Mouse (Mus musculus) thymus, postnatal 0 days (tissue): ENCODE results near the gene Rpusd2. TPM values are rescaled to one million over a fixed set of nuclear protein-coding genes. Genes with fewer than 3 reads are reported as not detected.

ENCODE experiments used
- DNase-seq: peaks from one replicate; pipeline ENCODE4 v3.0.0-alpha.2; 2015; ENCODE audit warnings: low spot score
- polyA plus RNA-seq: library from polyadenylated mRNA; unstranded; fragments of >200 nt; fragmentation: Nextera tagmentation; extraction: Ambion mirVana; gene quantifications from 2 replicates; pipeline ENCODE4 v1.2.1, GENCODE M21; 2015

The Rpusd2 gene
- polyA plus RNA-seq, 1 experiment from 2014 or later = 5.4 TPM

- DNase-seq = peak; percentile 91
Observed at GRCm38 (mm10) chr2:119028941-119029551, 5.5 kb upstream of the Rpusd2 start, which contains the start of gene Ccdc32. Gene Ccdc32, minus strand, starts transcription at chr2:119029393.

GRCm38 (mm10) chr2:119032191-119032590, 2.4 kb upstream of the Rpusd2 start:
- DNase-seq = no peak

- no peak for DNase-seq
Observed at GRCm38 (mm10) chr2:119035397-119035745, 781 bp downstream of the Rpusd2 start.

- peak; percentile 53 for DNase-seq
Observed at GRCm38 (mm10) chr2:119040882-119041281, 6.3 kb downstream of the Rpusd2 start.

- DNase-seq = no peak
Observed at GRCm38 (mm10) chr2:119045163-119045562, 10.6 kb downstream of the Rpusd2 start.

- peak; percentile 98 for DNase-seq
Observed at GRCm38 (mm10) chr2:119046649-119047611, 12.3 kb downstream of the Rpusd2 start, which contains the start of gene Knl1. Gene Knl1, plus strand, starts transcription at chr2:119047119.

- no peak for DNase-seq
Observed at GRCm38 (mm10) chr2:119047849-119048248, 13.3 kb downstream of the Rpusd2 start.

GRCm38 (mm10) chr2:119050132-119050650, 15.6 kb downstream of the Rpusd2 start:
- no peak for DNase-seq

- no peak for DNase-seq
Observed at GRCm38 (mm10) chr2:119060139-119060538, 25.5 kb downstream of the Rpusd2 start.

- DNase-seq = no peak
Observed at GRCm38 (mm10) chr2:119072397-119072796, 37.8 kb downstream of the Rpusd2 start.

GRCm38 (mm10) chr2:119086156-119086555, 51.6 kb downstream of the Rpusd2 start:
- DNase-seq = no peak

Other genes with a start within 250 kb of the Rpusd2 start
- gene Knstrn, start 220.8 kb upstream of the Rpusd2 start, polyA plus RNA-seq = 96.2 and 103 TPM in 2 replicates
- 33.7 and 47.5 TPM in 2 replicates for gene Ivd, start 172.8 kb upstream of the Rpusd2 start, polyA plus RNA-seq
- gene Bahd1, start 134.4 kb upstream of the Rpusd2 start, polyA plus RNA-seq = 10.5 and 10.9 TPM in 2 replicates
- gene Chst14, start 108.3 kb upstream of the Rpusd2 start, polyA plus RNA-seq = 6.6 and 7.7 TPM in 2 replicates
- gene Ccdc32, start 5.4 kb upstream of the Rpusd2 start, polyA plus RNA-seq = 20.5 and 21.3 TPM in 2 replicates
- 79.5 and 108 TPM in 2 replicates for gene Knl1, start 12.3 kb downstream of the Rpusd2 start, polyA plus RNA-seq
- 49.3 and 49.7 TPM in 2 replicates for gene Rad51, start 78.0 kb downstream of the Rpusd2 start, polyA plus RNA-seq
- gene Rmdn3, start 122.2 kb downstream of the Rpusd2 start, polyA plus RNA-seq = 32.9 and 33.5 TPM in 2 replicates
- 1.5 and 1.6 TPM in 2 replicates for gene Gchfr, start 133.0 kb downstream of the Rpusd2 start, polyA plus RNA-seq
- 0.37 and 0.44 TPM in 2 replicates for gene Gm14137, start 139.7 kb downstream of the Rpusd2 start, polyA plus RNA-seq
- gene Zfyve19, start 173.8 kb downstream of the Rpusd2 start, polyA plus RNA-seq = 43.9 and 49.5 TPM in 2 replicates
- gene Dnajc17, start 174.0 kb downstream of the Rpusd2 start, polyA plus RNA-seq = 20.1 and 25.8 TPM in 2 replicates
- 0.17 and 1.1 TPM in 2 replicates for gene Ppp1r14d, start 195.1 kb downstream of the Rpusd2 start, polyA plus RNA-seq
- 21.7 and 23.6 TPM in 2 replicates for gene Spint1, start 202.6 kb downstream of the Rpusd2 start, polyA plus RNA-seq
- gene Rhov, start 236.5 kb downstream of the Rpusd2 start, polyA plus RNA-seq = 3.9 and 4.2 TPM in 2 replicates